Mouse (Mus musculus) midbrain, embryonic 15.5 days (tissue): ENCODE measurements at regions not wholly inside any gene's neighbourhood (a gene's known extent, or its start where the extent isn't known, plus 50 kb on each side); places are given as distances from the start of the nearest gene placed in this dataset.
A peak's percentile ranks its signal among the peaks of the same experiment; 100 is the strongest.

Experiments used
- ATAC-seq: fragments of 200-750 bp; cut with Nextera tagmentation; replicated peaks from 2 replicates; pipeline ENCODE4 v1.8.0; 2017; ENCODE audit warnings: moderate TSS enrichment
- H3K27ac ChIP-seq: fragments of 300-500 bp; sonication (generic); 2 replicates; pipeline ENCODE4 v1.5.1; 2015; ENCODE audit warnings: mild to moderate bottlenecking, inconsistent platforms
- H3K27me3 ChIP-seq: fragments of 300-500 bp; sonication (generic); replicated peaks from 2 replicates; pipeline ENCODE4 v1.6.1; 2015; ENCODE audit warnings: inconsistent platforms
- H3K36me3 ChIP-seq: fragments of 300-500 bp; sonication (generic); replicated peaks from 2 replicates; pipeline ENCODE4 v1.6.1; 2015; ENCODE audit warnings: inconsistent platforms
- H3K4me1 ChIP-seq: fragments of 300-500 bp; sonication (generic); 2 replicates; pipeline ENCODE4 v1.6.1; 2015; ENCODE audit warnings: inconsistent platforms
- H3K4me2 ChIP-seq: fragments of 300-500 bp; sonication (generic); 2 replicates; pipeline ENCODE4 v1.6.1; 2015; ENCODE audit warnings: inconsistent platforms, mild to moderate bottlenecking, moderate library complexity
- H3K4me3 ChIP-seq: fragments of 300-500 bp; sonication (generic); 2 replicates; pipeline ENCODE4 v1.5.1; 2015; ENCODE audit warnings: mild to moderate bottlenecking, inconsistent platforms
- H3K9ac ChIP-seq: fragments of 300-500 bp; sonication (generic); 2 replicates; pipeline ENCODE4 v1.6.1; 2015; ENCODE audit warnings: mild to moderate bottlenecking, inconsistent platforms
- H3K9me3 ChIP-seq: fragments of 300-500 bp; sonication (generic); 2 replicates; pipeline ENCODE4 v1.6.1; 2016; ENCODE audit warnings: inconsistent platforms
- WGBS: fragments of 180-500 bp; shearing (Covaris S2); methylation state at CpG from one replicate; pipeline ENCODE4 v1.1.7; 2015; ENCODE audit warnings: mixed read lengths; 5-methylcytosine and 5-hydroxymethylcytosine counted together

- Histone ChIP-seq H3K4me2 (no peak overlapping the region), H3K4me3 (no peak overlapping the region), H3K4me1 (peaks cover 21% of the 10 kb centered on the region), H3K36me3 (no peaks in the 10 kb centered on the region), H3K27ac (no peak overlapping the region), H3K9me3 (no peaks in the 10 kb centered on the region), H3K9ac (no peak overlapping the region), H3K27me3 (no peaks in the 10 kb centered on the region)
- 67% methylated on average over 12 of the region's 12 CpGs for WGBS
- ATAC-seq, result 0 out of 2 replicates have a peak, but pooled peaks have one; percentile 37
Observed at GRCm38 (mm10) chr2:169154881-169155280, 199.5 kb upstream of the Zfp64 start.

- 93% methylated on average over 7 of the region's 7 CpGs for WGBS
- Histone ChIP-seq H3K4me3 (no peak overlapping the region), H3K9me3 (no peaks in the 10 kb centered on the region), H3K27me3 (no peaks in the 10 kb centered on the region), H3K27ac (no peak overlapping the region), H3K4me2 (no peak overlapping the region), H3K4me1 (no peaks in the 10 kb centered on the region), H3K9ac (no peak overlapping the region), H3K36me3 (no peaks in the 10 kb centered on the region)
- no peak for ATAC-seq
Observed at GRCm38 (mm10) chr2:169147655-169148054, 192.3 kb upstream of the Zfp64 start.

GRCm38 (mm10) chr2:169142224-169142623, 186.8 kb upstream of the Zfp64 start:
- no peaks in the 10 kb centered on the region for H3K36me3 ChIP-seq
- no peak overlapping the region for H3K27ac ChIP-seq
- no peaks in the 10 kb centered on the region for H3K27me3 ChIP-seq
- no peak overlapping the region for H3K9ac ChIP-seq
- 82% methylated on average over 8 of the region's 8 CpGs for WGBS
- H3K9me3 ChIP-seq, result no peaks in the 10 kb centered on the region
- H3K4me2 ChIP-seq, result no peak overlapping the region
- ATAC-seq, result no peak
- no peak overlapping the region for H3K4me3 ChIP-seq
- H3K4me1 ChIP-seq, result no peaks in the 10 kb centered on the region

GRCm38 (mm10) chr2:169133855-169134254, 178.5 kb upstream of the Zfp64 start:
- peaks cover 22% of the 10 kb centered on the region for H3K4me1 ChIP-seq
- H3K9ac ChIP-seq, result no peak overlapping the region
- peak overlapping the region; percentile 57 for H3K27ac ChIP-seq
- 0 out of 2 replicates have a peak, but pooled peaks have one; percentile 42 for ATAC-seq
- H3K9me3 ChIP-seq, result no peaks in the 10 kb centered on the region
- H3K27me3 ChIP-seq, result no peaks in the 10 kb centered on the region
- 34% methylated on average over 15 of the region's 15 CpGs for WGBS
- peak overlapping the region; percentile 14; the same call in 1 of the 2 replicates for H3K4me2 ChIP-seq
- H3K36me3 ChIP-seq, result no peaks in the 10 kb centered on the region
- no peak overlapping the region for H3K4me3 ChIP-seq

GRCm38 (mm10) chr2:169125476-169125875, 170.1 kb upstream of the Zfp64 start:
- H3K9me3 ChIP-seq, result no peaks in the 10 kb centered on the region
- no peak overlapping the region for H3K4me2 ChIP-seq
- WGBS, result 90% methylated on average over 10 of the region's 10 CpGs
- no peak overlapping the region for H3K4me3 ChIP-seq
- H3K27me3 ChIP-seq, result no peaks in the 10 kb centered on the region
- no peaks in the 10 kb centered on the region for H3K36me3 ChIP-seq
- H3K9ac ChIP-seq, result no peak overlapping the region
- no peaks in the 10 kb centered on the region for H3K4me1 ChIP-seq
- no peak overlapping the region for H3K27ac ChIP-seq
- ATAC-seq, result no peak

- WGBS, result 92% methylated on average over 7 of the region's 7 CpGs
- Histone ChIP-seq H3K9ac (no peak overlapping the region), H3K27me3 (no peaks in the 10 kb centered on the region), H3K27ac (no peak overlapping the region), H3K4me3 (no peak overlapping the region), H3K36me3 (no peaks in the 10 kb centered on the region), H3K9me3 (no peaks in the 10 kb centered on the region), H3K4me1 (no peaks in the 10 kb centered on the region), H3K4me2 (no peak overlapping the region)
- no peak for ATAC-seq
Observed at GRCm38 (mm10) chr2:169122887-169123286, 167.5 kb upstream of the Zfp64 start.

- Histone ChIP-seq H3K27ac (no peak overlapping the region), H3K27me3 (no peaks in the 10 kb centered on the region), H3K4me1 (peaks cover 8% of the 10 kb centered on the region; the same call in 1 of the 2 replicates), H3K9ac (no peak overlapping the region), H3K4me3 (no peak overlapping the region), H3K36me3 (no peaks in the 10 kb centered on the region), H3K9me3 (no peaks in the 10 kb centered on the region), H3K4me2 (no peak overlapping the region)
- 38% methylated on average over 10 of the region's 10 CpGs for WGBS
- ATAC-seq, result no peak
Observed at GRCm38 (mm10) chr2:169116841-169117240, 161.5 kb upstream of the Zfp64 start.

GRCm38 (mm10) chr2:169109044-169109443, 153.7 kb upstream of the Zfp64 start:
- 82% methylated on average over 4 of the region's 4 CpGs for WGBS
- Histone ChIP-seq H3K9ac (no peak overlapping the region), H3K4me3 (no peak overlapping the region), H3K4me2 (no peak overlapping the region), H3K36me3 (no peaks in the 10 kb centered on the region), H3K9me3 (no peaks in the 10 kb centered on the region), H3K27ac (no peak overlapping the region), H3K27me3 (no peaks in the 10 kb centered on the region), H3K4me1 (no peaks in the 10 kb centered on the region)
- no peak for ATAC-seq

GRCm38 (mm10) chr2:169108037-169108436, 152.7 kb upstream of the Zfp64 start:
- Histone ChIP-seq H3K4me3 (no peak overlapping the region), H3K9ac (no peak overlapping the region), H3K36me3 (no peaks in the 10 kb centered on the region), H3K4me2 (no peak overlapping the region), H3K4me1 (no peaks in the 10 kb centered on the region), H3K27ac (no peak overlapping the region), H3K9me3 (no peaks in the 10 kb centered on the region), H3K27me3 (no peaks in the 10 kb centered on the region)
- WGBS, result 41% methylated on average over 10 of the region's 10 CpGs
- ATAC-seq, result no peak

- peaks cover 7% of the 10 kb centered on the region; the same call in 1 of the 2 replicates for H3K4me1 ChIP-seq
- no peak overlapping the region for H3K4me2 ChIP-seq
- no peaks in the 10 kb centered on the region for H3K36me3 ChIP-seq
- no peaks in the 10 kb centered on the region for H3K27me3 ChIP-seq
- no peak overlapping the region for H3K27ac ChIP-seq
- H3K4me3 ChIP-seq, result no peak overlapping the region
- H3K9ac ChIP-seq, result no peak overlapping the region
- H3K9me3 ChIP-seq, result no peaks in the 10 kb centered on the region
- 94% methylated on average over 13 of the region's 13 CpGs for WGBS
- no peak for ATAC-seq
Observed at GRCm38 (mm10) chr2:169101506-169102261, 146.3 kb upstream of the Zfp64 start.

- H3K27ac ChIP-seq, result no peak overlapping the region
- ATAC-seq, result no peak
- H3K4me2 ChIP-seq, result no peak overlapping the region
- no peaks in the 10 kb centered on the region for H3K36me3 ChIP-seq
- no peaks in the 10 kb centered on the region for H3K27me3 ChIP-seq
- WGBS, result 88% methylated on average over 10 of the region's 10 CpGs
- H3K9ac ChIP-seq, result no peak overlapping the region
- no peaks in the 10 kb centered on the region for H3K9me3 ChIP-seq
- peaks cover 7% of the 10 kb centered on the region; the same call in 1 of the 2 replicates for H3K4me1 ChIP-seq
- H3K4me3 ChIP-seq, result no peak overlapping the region
Observed at GRCm38 (mm10) chr2:169100516-169100915, 145.1 kb upstream of the Zfp64 start.

- H3K27me3 ChIP-seq, result no peaks in the 10 kb centered on the region
- no peak overlapping the region for H3K27ac ChIP-seq
- ATAC-seq, result no peak
- no peaks in the 10 kb centered on the region for H3K36me3 ChIP-seq
- no peak overlapping the region for H3K4me2 ChIP-seq
- WGBS, result 34% methylated on average over 12 of the region's 12 CpGs
- no peaks in the 10 kb centered on the region for H3K9me3 ChIP-seq
- H3K4me1 ChIP-seq, result peaks cover 7% of the 10 kb centered on the region; the same call in 1 of the 2 replicates
- H3K4me3 ChIP-seq, result no peak overlapping the region
- no peak overlapping the region for H3K9ac ChIP-seq
Observed at GRCm38 (mm10) chr2:169099678-169100077, 144.3 kb upstream of the Zfp64 start.

GRCm38 (mm10) chr2:169098591-169098990, 143.2 kb upstream of the Zfp64 start:
- no peak overlapping the region for H3K9ac ChIP-seq
- no peak overlapping the region for H3K27ac ChIP-seq
- WGBS, result 89% methylated on average over 6 of the region's 6 CpGs
- no peaks in the 10 kb centered on the region for H3K9me3 ChIP-seq
- no peak overlapping the region for H3K4me3 ChIP-seq
- no peak for ATAC-seq
- H3K4me2 ChIP-seq, result no peak overlapping the region
- H3K36me3 ChIP-seq, result no peaks in the 10 kb centered on the region
- H3K27me3 ChIP-seq, result no peaks in the 10 kb centered on the region
- peaks cover 7% of the 10 kb centered on the region; the same call in 1 of the 2 replicates for H3K4me1 ChIP-seq
